Mouse (Mus musculus): ENCODE data around the gene Lrrc27. TPM values are rescaled to one million over a fixed set of nuclear protein-coding genes. Genes with fewer than 3 reads are reported as not detected.

Lrrc27 gene
- total and polyA plus RNA-seq, 2 experiments from 2014 or later, result 2.8 to 5.1 TPM

DNA sequence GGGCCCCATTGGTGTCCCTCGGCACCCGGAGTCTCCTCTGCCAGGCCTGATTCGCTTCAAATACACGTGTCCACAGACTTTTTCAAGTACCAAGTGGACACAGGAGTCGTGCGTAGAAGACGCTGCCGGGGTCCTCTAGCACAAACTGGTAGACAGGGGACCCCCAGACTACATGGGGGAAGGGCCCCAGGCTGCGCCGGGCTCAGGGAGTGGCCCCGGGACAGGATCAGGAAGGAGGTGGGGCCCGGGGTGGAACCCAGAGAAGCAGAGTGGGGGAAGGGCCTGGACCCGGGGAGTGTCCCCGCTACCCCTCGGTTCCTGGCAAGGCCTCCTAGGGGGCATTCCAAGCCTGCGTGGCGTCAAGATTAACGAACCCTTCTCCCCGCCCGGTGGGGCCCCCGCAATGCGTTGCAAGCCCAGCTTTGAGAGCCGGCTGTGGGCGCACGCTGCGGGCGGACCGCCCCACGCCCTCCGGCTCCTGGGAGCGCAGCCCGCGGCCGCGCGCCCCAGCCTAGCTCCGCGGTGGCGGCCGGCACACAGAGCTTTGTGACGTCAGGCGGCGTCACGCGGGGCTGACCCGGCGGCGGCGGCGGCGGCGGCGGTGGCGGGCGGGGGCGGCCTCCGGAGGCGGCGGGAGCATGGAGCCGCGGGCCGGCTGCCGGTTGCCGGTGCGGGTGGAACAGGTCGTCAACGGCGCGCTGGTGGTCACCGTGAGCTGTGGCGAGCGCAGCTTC lies 35.3 kb downstream of the Lrrc27 start, which contains the start of gene Pwwp2b:
Gene Pwwp2b, plus strand, starts transcription at position 602 of the 734 bp plus-strand sequence.
- DNase-seq (ENCODE audit: low spot score), result peak; percentile 79
- H3K9me3 ChIP-seq (ENCODE audit: low read length), result no peaks in the 10 kb centered on the region
- H3K4me2 ChIP-seq (ENCODE audit: low read depth, low read length), result peak within 1 kb of the TSS; percentile 98
- H3K9ac ChIP-seq (replicated peaks; ENCODE audit: low read length), result peak within 1 kb of the TSS; percentile 63
- peak; percentile 63 for ATAC-seq
- no peak for TF ChIP-seq CTCF (IDR thresholded peaks at IDR 0.05; ENCODE audit: low read depth)
- peaks cover 27% of the 10 kb centered on the region; the same call in 1 of the 2 replicates for H3K4me1 ChIP-seq (ENCODE audit: insufficient read depth, low read length)
- no peaks in the 10 kb centered on the region for H3K27me3 ChIP-seq (ENCODE audit: insufficient read depth, low read length)
- H3K4me3 ChIP-seq (ENCODE audit: low read length), result peak within 1 kb of the TSS; percentile 62
- 0% methylated on average over 60 of the region's 72 CpGs for WGBS
- H3K27ac ChIP-seq, result peak within 1 kb of the TSS; percentile 58; the same call in 1 of the 2 replicates
- no peaks in the 10 kb centered on the region for H3K36me3 ChIP-seq (ENCODE audit: insufficient read depth, low read length)

DNA sequence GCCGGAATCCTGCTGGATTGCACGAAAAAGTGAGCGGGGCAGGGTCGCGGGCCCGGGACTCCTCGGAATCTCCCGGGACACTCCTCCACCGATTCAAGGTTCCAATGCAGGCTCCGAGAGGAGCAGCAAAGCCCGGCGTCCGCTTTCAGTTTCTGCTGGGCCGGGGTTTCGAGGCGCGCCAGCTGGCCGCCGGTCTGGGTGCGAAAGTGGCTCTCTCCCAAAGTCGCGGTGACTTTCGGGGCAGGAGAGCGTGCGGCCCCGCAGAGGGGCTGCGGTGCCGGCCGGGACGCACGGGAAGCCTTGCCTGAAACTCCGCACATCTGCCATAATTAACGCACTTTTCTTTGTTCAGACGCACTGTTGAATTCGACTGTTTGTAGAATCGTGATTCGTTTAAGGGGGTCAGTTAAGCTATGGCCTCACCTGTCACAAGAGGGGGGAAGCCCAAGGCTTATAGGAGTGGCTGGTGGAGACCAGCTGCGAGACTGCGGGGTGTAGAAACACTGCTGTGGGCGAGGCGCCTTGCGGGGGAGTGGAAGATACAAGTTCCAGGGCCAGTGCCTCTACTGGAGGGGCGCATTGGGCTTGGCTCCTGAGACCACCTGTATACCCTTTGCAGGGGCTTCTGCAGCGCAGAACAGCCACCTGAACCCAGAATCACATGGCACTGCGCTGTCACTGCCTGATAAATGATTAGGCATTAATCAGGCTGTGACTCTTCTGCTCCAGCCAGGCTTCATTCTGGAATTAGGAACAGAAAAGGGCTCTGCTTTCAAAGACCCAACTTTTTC lies 36.0 kb downstream of the Lrrc27 start:
- 0 out of 2 replicates have a peak, but pooled peaks have one; percentile 1 for ATAC-seq
- H3K4me1 ChIP-seq (ENCODE audit: insufficient read depth, low read length), result peaks cover 27% of the 10 kb centered on the region; the same call in 1 of the 2 replicates
- H3K9me3 ChIP-seq (ENCODE audit: low read length), result no peaks in the 10 kb centered on the region
- H3K27me3 ChIP-seq (ENCODE audit: insufficient read depth, low read length), result no peaks in the 10 kb centered on the region
- H3K4me3 ChIP-seq (ENCODE audit: low read length), result peak overlapping the region; percentile 62
- no peak for TF ChIP-seq CTCF (IDR thresholded peaks at IDR 0.05; ENCODE audit: low read depth)
- H3K36me3 ChIP-seq (ENCODE audit: insufficient read depth, low read length), result no peaks in the 10 kb centered on the region
- peak overlapping the region; percentile 98 for H3K4me2 ChIP-seq (ENCODE audit: low read depth, low read length)
- 0 out of 2 replicates have a peak overlapping the region, but pooled peaks have one; percentile 51 for H3K27ac ChIP-seq
- WGBS, result 2% methylated on average over 44 of the region's 45 CpGs
- peak overlapping the region; percentile 63 for H3K9ac ChIP-seq (replicated peaks; ENCODE audit: low read length)
- DNase-seq (ENCODE audit: low spot score), result no peak

DNA sequence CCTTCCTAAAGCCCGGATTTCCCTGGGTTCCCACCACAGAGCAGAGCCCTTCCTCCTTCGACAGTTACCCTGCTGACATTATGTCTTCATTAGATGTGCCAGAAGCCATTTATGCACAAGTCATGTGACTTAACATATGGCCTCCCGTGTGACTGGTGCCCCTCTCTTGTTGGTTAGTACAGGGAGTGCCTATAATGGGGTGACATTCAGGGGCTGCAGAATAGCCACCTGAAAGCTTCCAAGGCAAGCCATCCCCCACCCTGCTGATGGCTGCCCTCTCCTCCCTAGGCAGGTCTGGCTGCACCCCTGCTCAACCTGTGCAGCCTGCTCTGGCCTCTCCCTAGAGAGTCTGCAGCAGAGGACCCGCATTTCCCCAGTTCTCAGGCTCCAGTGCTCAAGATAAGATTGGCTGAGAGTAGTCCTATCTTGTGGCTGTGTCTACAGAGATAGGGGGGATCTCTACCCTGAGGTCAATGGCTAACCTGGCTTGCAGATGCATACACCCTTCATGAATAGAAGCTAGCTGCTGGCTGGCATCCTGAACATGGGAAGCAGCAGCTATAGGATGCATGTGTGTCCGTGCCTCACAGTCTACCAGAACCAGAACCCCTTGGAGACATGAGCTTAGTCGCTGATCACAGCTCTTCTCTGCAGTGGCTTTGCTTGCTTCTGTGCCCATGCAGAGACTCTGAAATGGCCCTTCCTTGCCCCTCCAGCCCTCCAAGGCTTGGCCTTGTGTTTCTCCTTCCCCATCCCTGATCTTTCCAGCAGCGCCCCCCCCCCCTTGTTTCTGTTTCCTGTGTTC lies 36.8 kb downstream of the Lrrc27 start:
- Histone ChIP-seq H3K4me2 (ENCODE audit: low read depth, low read length) (peak overlapping the region; percentile 98), H3K27ac (no peak overlapping the region), H3K4me3 (ENCODE audit: low read length) (peak overlapping the region; percentile 62; the same call in 1 of the 2 replicates), H3K36me3 (ENCODE audit: insufficient read depth, low read length) (no peaks in the 10 kb centered on the region), H3K9me3 (ENCODE audit: low read length) (no peaks in the 10 kb centered on the region), H3K27me3 (ENCODE audit: insufficient read depth, low read length) (no peaks in the 10 kb centered on the region), H3K4me1 (ENCODE audit: insufficient read depth, low read length) (peaks cover 27% of the 10 kb centered on the region; the same call in 1 of the 2 replicates), H3K9ac (replicated peaks; ENCODE audit: low read length) (no peak overlapping the region)
- WGBS, result 31% methylated on average over 7 of the region's 7 CpGs
- TF ChIP-seq CTCF (IDR thresholded peaks at IDR 0.05; ENCODE audit: low read depth), result no peak
- ATAC-seq (no peak), DNase-seq (ENCODE audit: low spot score) (no peak)

DNA sequence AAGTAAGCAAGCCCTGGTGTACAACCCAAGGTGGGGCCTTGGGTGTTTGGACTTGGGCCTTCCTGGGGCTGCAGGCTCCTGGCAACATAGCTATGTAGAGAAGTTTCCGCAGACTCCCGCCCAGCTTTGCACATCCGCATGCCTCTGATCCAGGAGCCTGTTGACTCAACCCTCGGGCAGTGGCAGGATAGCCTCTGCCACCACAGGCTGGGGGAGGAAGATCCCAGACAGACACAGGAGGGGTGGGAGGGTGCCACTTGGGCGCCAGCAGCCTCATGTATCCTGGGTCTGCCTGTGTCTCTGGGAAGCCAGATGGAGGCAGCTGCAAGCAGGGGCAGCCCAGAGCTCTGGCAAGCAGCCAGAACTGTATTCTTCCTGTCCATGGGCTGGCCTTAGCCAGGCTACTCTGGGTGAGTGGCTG lies 39.1 kb downstream of the Lrrc27 start:
- no peak for TF ChIP-seq CTCF (IDR thresholded peaks at IDR 0.05; ENCODE audit: low read depth)
- H3K27me3 ChIP-seq (ENCODE audit: insufficient read depth, low read length), result no peaks in the 10 kb centered on the region
- no peaks in the 10 kb centered on the region for H3K9me3 ChIP-seq (ENCODE audit: low read length)
- 49% methylated on average over 5 of the region's 5 CpGs for WGBS
- no peak overlapping the region for H3K27ac ChIP-seq
- peak; percentile 13; the same call in 1 of the 2 replicates for ATAC-seq
- H3K4me1 ChIP-seq (ENCODE audit: insufficient read depth, low read length), result peaks cover 27% of the 10 kb centered on the region; the same call in 1 of the 2 replicates
- H3K4me3 ChIP-seq (ENCODE audit: low read length), result no peak overlapping the region
- no peak overlapping the region for H3K4me2 ChIP-seq (ENCODE audit: low read depth, low read length)
- peak; percentile 76 for DNase-seq (ENCODE audit: low spot score)
- H3K9ac ChIP-seq (replicated peaks; ENCODE audit: low read length), result no peak overlapping the region
- no peaks in the 10 kb centered on the region for H3K36me3 ChIP-seq (ENCODE audit: insufficient read depth, low read length)

DNA sequence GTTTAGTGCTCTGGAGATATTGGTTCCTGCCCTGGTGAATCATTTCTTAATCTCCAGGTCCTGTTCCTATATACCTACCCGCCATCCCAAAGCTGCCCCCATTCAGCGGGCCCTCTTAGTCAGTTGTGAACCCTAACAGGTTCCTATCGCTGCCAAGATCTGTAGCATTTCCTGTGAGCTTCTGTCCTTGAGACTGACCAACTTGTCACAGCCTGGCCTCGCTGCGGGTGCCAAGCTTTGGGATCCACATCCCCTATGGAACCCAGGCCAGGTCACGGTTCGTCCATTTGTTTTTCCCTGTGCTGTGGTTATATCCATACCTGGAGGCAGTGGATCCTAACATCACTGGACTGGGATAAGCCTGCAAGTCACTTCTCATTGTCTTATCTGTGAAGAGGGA lies 39.8 kb downstream of the Lrrc27 start:
- ATAC-seq (no peak), DNase-seq (ENCODE audit: low spot score) (no peak)
- H3K36me3 ChIP-seq (ENCODE audit: insufficient read depth, low read length), result no peaks in the 10 kb centered on the region
- TF ChIP-seq CTCF (IDR thresholded peaks at IDR 0.05; ENCODE audit: low read depth), result no peak
- no peaks in the 10 kb centered on the region for H3K27me3 ChIP-seq (ENCODE audit: insufficient read depth, low read length)
- no peak overlapping the region for H3K4me3 ChIP-seq (ENCODE audit: low read length)
- H3K27ac ChIP-seq, result no peak overlapping the region
- H3K4me2 ChIP-seq (ENCODE audit: low read depth, low read length), result no peak overlapping the region
- 94% methylated on average over 7 of the region's 7 CpGs for WGBS
- H3K9me3 ChIP-seq (ENCODE audit: low read length), result no peaks in the 10 kb centered on the region
- H3K9ac ChIP-seq (replicated peaks; ENCODE audit: low read length), result no peak overlapping the region
- H3K4me1 ChIP-seq (ENCODE audit: insufficient read depth, low read length), result peaks cover 20% of the 10 kb centered on the region; the same call in 1 of the 2 replicates

DNA sequence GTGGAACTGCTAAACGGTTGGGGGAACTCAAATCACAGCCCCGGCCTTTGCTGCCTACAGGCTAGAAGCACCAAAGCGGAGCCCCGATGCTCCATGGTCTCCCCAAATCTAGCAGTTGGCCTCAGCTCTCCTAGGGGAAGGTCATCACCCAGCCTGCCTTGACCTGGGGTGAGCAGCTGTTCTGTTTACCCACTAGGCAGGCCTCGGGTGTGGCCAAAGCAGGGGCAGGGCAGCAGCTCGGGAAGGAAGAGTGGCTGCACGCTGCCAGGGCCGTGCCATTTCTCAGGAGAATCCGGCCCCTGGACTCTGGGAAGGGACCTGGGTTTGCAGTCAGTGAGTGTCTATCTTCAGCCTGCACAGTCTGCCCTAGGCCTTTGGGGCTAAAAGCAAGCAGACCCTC lies 40.2 kb downstream of the Lrrc27 start:
- Histone ChIP-seq H3K9ac (replicated peaks; ENCODE audit: low read length) (no peak overlapping the region), H3K9me3 (ENCODE audit: low read length) (no peaks in the 10 kb centered on the region), H3K27me3 (ENCODE audit: insufficient read depth, low read length) (no peaks in the 10 kb centered on the region), H3K4me3 (ENCODE audit: low read length) (no peak overlapping the region), H3K27ac (no peak overlapping the region), H3K4me2 (ENCODE audit: low read depth, low read length) (no peak overlapping the region), H3K4me1 (ENCODE audit: insufficient read depth, low read length) (peaks cover 16% of the 10 kb centered on the region; the same call in 1 of the 2 replicates), H3K36me3 (ENCODE audit: insufficient read depth, low read length) (no peaks in the 10 kb centered on the region)
- 59% methylated on average over 9 of the region's 9 CpGs for WGBS
- TF ChIP-seq CTCF (IDR thresholded peaks at IDR 0.05; ENCODE audit: low read depth), result no peak
- DNase-seq (ENCODE audit: low spot score) (no peak), ATAC-seq (no peak)
